Mouse (Mus musculus) CD4-positive helper T cell, adult 2 months (primary cell): ENCODE data around the gene Wscd1.
"Not testable (repeated sequence)": the region's sequence is repeated elsewhere in the genome, so short reads cannot be mapped to it uniquely, and the experiment has no call there.

Experiments
- DNase-seq: peaks from one replicate; pipeline ENCODE4 v3.0.0-alpha.2; 2012; ENCODE audit warnings: low read depth, missing footprints, low spot score

Gene Wscd1

DNA sequence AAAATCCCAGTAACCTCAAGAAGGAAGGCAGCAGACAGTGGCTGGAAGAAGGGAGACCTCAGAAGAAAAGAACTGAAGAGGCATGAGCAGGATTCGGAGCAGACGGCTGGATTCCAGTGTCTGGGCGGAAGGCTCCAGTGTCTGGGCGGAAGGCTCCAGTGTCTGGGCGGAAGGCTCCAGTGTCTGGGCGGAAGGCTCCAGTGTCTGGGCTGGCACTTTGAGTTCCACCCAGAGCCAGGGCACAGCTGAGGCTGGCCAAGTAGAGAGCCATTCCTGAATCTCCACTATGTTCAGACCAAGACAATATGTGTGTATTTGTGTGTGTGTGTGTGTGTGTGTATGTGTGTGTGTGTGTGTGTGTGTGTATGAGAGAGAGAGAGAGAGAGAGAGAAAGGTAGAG, 71.8 kb downstream of the Wscd1 start:
- DNase-seq, result not testable (repeated sequence)

- DNase-seq, result no peak
Measured at GRCm38 (mm10) chr11:71822031-71822430, 72.3 kb downstream of the Wscd1 start.

DNA sequence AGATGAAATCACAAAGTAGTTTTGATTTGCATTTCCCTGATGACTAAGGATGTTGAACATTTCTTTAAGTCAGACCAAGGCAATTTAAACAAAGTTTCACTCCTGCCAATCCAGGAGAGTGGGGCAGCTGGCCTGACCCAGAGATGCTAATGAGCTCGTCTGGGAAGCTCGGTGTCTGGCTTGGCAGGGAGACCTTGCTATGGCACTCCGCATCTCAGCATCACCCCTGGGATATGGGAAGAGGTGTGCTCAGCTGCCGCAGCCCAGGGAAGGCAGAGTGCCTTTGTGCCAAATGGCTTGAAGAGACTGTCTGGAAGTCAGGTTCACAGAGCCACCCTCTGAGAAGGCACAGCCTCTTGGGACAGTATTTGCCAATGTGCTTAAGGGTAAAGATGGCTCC, 75.3 kb downstream of the Wscd1 start:
- no peak for DNase-seq
